ENCODE assay signal across 8 mouse cellular contexts in the genomic region with DNA sequence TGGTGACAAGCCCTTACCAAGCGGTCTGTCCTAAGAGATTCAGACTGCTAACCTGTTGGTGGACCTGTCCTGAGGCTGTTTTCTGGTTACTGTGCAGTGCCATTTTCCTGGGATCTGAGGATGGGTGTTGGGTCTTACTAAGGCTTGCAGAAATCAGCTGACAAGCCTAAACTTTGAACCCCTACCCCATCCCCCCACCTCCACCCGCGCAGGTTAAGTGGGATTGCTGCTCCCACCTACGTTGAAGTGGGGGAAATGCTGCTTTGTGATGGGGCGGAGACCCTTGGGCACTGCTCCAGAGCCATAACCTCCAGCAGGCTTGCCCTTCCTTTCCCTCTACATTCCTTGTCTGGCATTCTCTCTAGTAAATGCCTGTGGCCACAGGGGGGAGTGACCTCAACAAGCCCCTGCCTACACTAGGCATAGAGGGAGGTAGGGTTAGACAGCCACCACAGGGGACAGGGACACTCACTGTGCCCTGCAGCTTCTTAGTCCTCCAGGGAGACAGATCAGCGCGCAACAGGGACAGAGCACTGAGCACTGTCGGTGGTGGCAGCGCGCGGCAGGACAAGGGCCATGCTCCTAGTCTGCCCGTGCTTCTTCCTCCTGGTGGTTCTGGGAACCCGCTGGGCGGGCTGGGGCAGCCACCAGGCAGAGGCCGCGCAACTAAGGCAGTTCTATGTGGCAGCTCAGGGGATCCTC. TPM values are rescaled to one million over a fixed set of nuclear protein-coding genes. Genes with fewer than 3 reads are reported as not detected.
DNase-seq lines count a peak whose midpoint lies in the region; ATAC-seq and TF ChIP-seq lines count a peak whose summit lies in the region.

A gene (plus strand): TSS at position 452 of the 702 bp plus-strand sequence.

- H3K4me1 ChIP-seq in heart, embryonic 16.5 days (ENCODE audit: control insufficient read depth, insufficient read depth, low read length): no peaks in the 10 kb centered on the region
- no peaks in the 10 kb centered on the region for H3K4me1 ChIP-seq in heart, adult 2 months (ENCODE audit: control insufficient read depth, insufficient read depth, low read length)
- 0 out of 2 replicates have a peak, but pooled peaks cover 6% of the 10 kb centered on the region for H3K4me1 ChIP-seq in kidney, postnatal 0 days (replicated peaks; ENCODE audit: insufficient read depth, low read length)
- no peaks in the 10 kb centered on the region for H3K4me1 ChIP-seq in neural tube, embryonic 11.5 days (ENCODE audit: control insufficient read depth, insufficient read depth, low read length)

- no peak for TF ChIP-seq POLR2A in heart, adult 2 months (IDR thresholded peaks at IDR 0.05; ENCODE audit: insufficient read depth, low read depth, low read length)

- no peak for DNase-seq in heart, adult 2 months
- DNase-seq in embryo, embryonic 10 days (ENCODE audit: low spot score): peak; percentile 41
- no peak for DNase-seq in kidney, postnatal 0 days (ENCODE audit: low spot score)
- no peak for DNase-seq in neural tube, embryonic 11.5 days (ENCODE audit: low spot score)
- DNase-seq in layer of hippocampus, adult 11-12 months (ENCODE audit: low spot score): no peak
- DNase-seq in gastrocnemius, postnatal 4 days (ENCODE audit: low spot score in 2 of 2): no peak
- no peak for DNase-seq in layer of hippocampus, adult 18-20 months (ENCODE audit: low spot score in 2 of 2)

- no peak within 1 kb of the TSS for H3K27ac ChIP-seq in heart, embryonic 16.5 days (ENCODE audit: low read length)
- no peak within 1 kb of the TSS for H3K27ac ChIP-seq in heart, adult 2 months
- H3K27ac ChIP-seq in kidney, postnatal 0 days: no peak within 1 kb of the TSS
- H3K27ac ChIP-seq in neural tube, embryonic 11.5 days (ENCODE audit: low read depth, low read length): no peak within 1 kb of the TSS

- no peaks in the 10 kb centered on the region for H3K9me3 ChIP-seq in heart, embryonic 16.5 days (replicated peaks; ENCODE audit: control insufficient read depth, low read length)
- H3K9me3 ChIP-seq in kidney, postnatal 0 days (replicated peaks; ENCODE audit: low read length): no peaks in the 10 kb centered on the region
- H3K9me3 ChIP-seq in neural tube, embryonic 11.5 days (ENCODE audit: control insufficient read depth, low read length): no peaks in the 10 kb centered on the region

- WGBS in heart, embryonic 16.5 days: 11% methylated on average over 15 of the region's 16 CpGs
- WGBS in heart, adult 2 months: 20% methylated on average over 16 of the region's 16 CpGs
- WGBS in kidney, postnatal 0 days: 14% methylated on average over 16 of the region's 16 CpGs
- 10% methylated on average over 16 of the region's 16 CpGs for WGBS in neural tube, embryonic 11.5 days

- no peaks in the 10 kb centered on the region; the same call in 1 of the 2 replicates for H3K27me3 ChIP-seq in heart, embryonic 16.5 days (ENCODE audit: control insufficient read depth, insufficient read depth, low read length)
- H3K27me3 ChIP-seq in heart, adult 2 months (ENCODE audit: control insufficient read depth, insufficient read depth, low read length): 0 out of 2 replicates have a peak, but pooled peaks cover 1% of the 10 kb centered on the region
- H3K27me3 ChIP-seq in kidney, postnatal 0 days (ENCODE audit: insufficient read depth, low read length): no peaks in the 10 kb centered on the region
- H3K27me3 ChIP-seq in neural tube, embryonic 11.5 days (ENCODE audit: control insufficient read depth, insufficient read depth, low read length): no peaks in the 10 kb centered on the region

- ATAC-seq in heart, embryonic 16.5 days (replicated peaks; ENCODE audit: extremely low read depth, insufficient read depth, low FRiP score): no peak; the same call in 1 of the 2 replicates
- peak; percentile 17; the same call in 1 of the 2 replicates for ATAC-seq in kidney, postnatal 0 days (replicated peaks; ENCODE audit: low FRiP score, low read depth)
- peak; percentile 48; the same call in 1 of the 2 replicates for ATAC-seq in neural tube, embryonic 11.5 days (ENCODE audit: insufficient read depth, low FRiP score, low TSS enrichment)

- H3K4me2 ChIP-seq in heart, embryonic 16.5 days (ENCODE audit: low read depth, low read length): peak within 1 kb of the TSS; percentile 29
- H3K4me2 ChIP-seq in kidney, postnatal 0 days (ENCODE audit: low read length): peak within 1 kb of the TSS; percentile 28
- H3K4me2 ChIP-seq in neural tube, embryonic 11.5 days (ENCODE audit: low read depth): 0 out of 2 replicates have a peak within 1 kb of the TSS, but pooled peaks have one; percentile 7

- no peak for TF ChIP-seq CTCF in heart, adult 2 months (IDR thresholded peaks at IDR 0.05)
- peak; percentile 38 for TF ChIP-seq CTCF in kidney, postnatal 0 days (IDR thresholded peaks at IDR 0.05; ENCODE audit: low read depth)

- H3K9ac ChIP-seq in heart, embryonic 16.5 days (ENCODE audit: low read length): no peak within 1 kb of the TSS; the same call in 1 of the 2 replicates
- H3K9ac ChIP-seq in heart, adult 2 months (ENCODE audit: low read depth, low read length): no peak within 1 kb of the TSS
- no peak within 1 kb of the TSS for H3K9ac ChIP-seq in kidney, postnatal 0 days (ENCODE audit: low read depth, low read length)
- peak within 1 kb of the TSS; percentile 32 for H3K9ac ChIP-seq in neural tube, embryonic 11.5 days (ENCODE audit: low read length)

- H3K79me2 ChIP-seq in heart, adult 2 months (replicated peaks; ENCODE audit: control insufficient read depth, insufficient read depth, low read length): no peaks in the 10 kb centered on the region

- no peaks in the 10 kb centered on the region for H3K36me3 ChIP-seq in heart, embryonic 16.5 days (ENCODE audit: control insufficient read depth, insufficient read depth)
- H3K36me3 ChIP-seq in heart, adult 2 months (ENCODE audit: control insufficient read depth, insufficient read depth, low read length): no peaks in the 10 kb centered on the region
- no peaks in the 10 kb centered on the region for H3K36me3 ChIP-seq in kidney, postnatal 0 days (ENCODE audit: insufficient read depth, low read length)
- H3K36me3 ChIP-seq in neural tube, embryonic 11.5 days (ENCODE audit: control insufficient read depth, insufficient read depth, low read length): no peaks in the 10 kb centered on the region

- intact Hi-C loops in heart, adult 2 months (cut with DNase I): no loop called here

- TF ChIP-seq EP300 in heart, adult 2 months (IDR thresholded peaks at IDR 0.05; ENCODE audit: insufficient read depth, low read depth, low read length): no peak

- H3K4me3 ChIP-seq in heart, embryonic 16.5 days (ENCODE audit: low read length): 0 out of 2 replicates have a peak within 1 kb of the TSS, but pooled peaks have one; percentile 2
- no peak within 1 kb of the TSS for H3K4me3 ChIP-seq in heart, adult 2 months
- H3K4me3 ChIP-seq in kidney, postnatal 0 days (replicated peaks; ENCODE audit: low read depth, low read length): no peak within 1 kb of the TSS
- no peak within 1 kb of the TSS for H3K4me3 ChIP-seq in neural tube, embryonic 11.5 days (ENCODE audit: low read depth, low read length)

RNA-seq across cellular contexts. Expression of the gene that starts here (rescaled TPM):
- polyA plus RNA-seq in heart, embryonic 16.5 days (2015; fragmentation: Nextera tagmentation; extraction: Ambion mirVana): 0.21 TPM in 2 replicates
- total RNA-seq in heart, adult 2 months (2021): 1 to 10 TPM; 1.5 to 5.0 TPM
- polyA plus RNA-seq in heart, adult 2 months (2012; rRNA removed): 0.47 and 0.70 TPM in 2 replicates
- polyA plus RNA-seq in kidney, postnatal 0 days (2015; fragmentation: Nextera tagmentation; extraction: Ambion mirVana): 0.21 and 0.29 TPM in 2 replicates
- polyA plus RNA-seq in neural tube, embryonic 11.5 days (2014; fragmentation: Nextera tagmentation; extraction: Ambion mirVana): 0.38 and 0.42 TPM in 2 replicates
- total RNA-seq in gastrocnemius, postnatal 4 days (2021): under 1 TPM; 0.32 to 0.80 TPM
- total RNA-seq in layer of hippocampus, adult 18-20 months (2021): 1 to 10 TPM in 1 of 2 experiments, under 1 TPM in 1; 0.66 to 1.6 TPM

Comparison
In these comparisons a context has a peak if more than half of its experiments do, and no peak if none do; other contexts are left out.
1. Peak in ATAC-seq and H3K4me2 ChIP-seq in kidney, postnatal 0 days; RNA of the gene not detected or under 1 TPM.
2. Peak in ATAC-seq, H3K9ac ChIP-seq and H3K4me2 ChIP-seq in neural tube, embryonic 11.5 days; RNA of the gene not detected or under 1 TPM.